In genomic region chr12:111813111-111813765, GRCm38 (mm10) we compare ENCODE assay signal across 8 mouse cellular contexts. TPM values are rescaled to one million over a fixed set of nuclear protein-coding genes. Genes with fewer than 3 reads are reported as not detected.
DNase-seq lines count a peak whose midpoint lies in the region; ATAC-seq lines count a peak whose summit lies in the region.

No protein-coding gene starts in this region.

- H3K4me2 ChIP-seq in kidney, embryonic 14.5 days (replicated peaks; ENCODE audit: low read depth, low read length) = peak overlapping the region; percentile 50
- H3K4me2 ChIP-seq in midbrain, embryonic 16.5 days (ENCODE audit: low read length) = peak overlapping the region; percentile 80

- ATAC-seq in kidney, embryonic 14.5 days (ENCODE audit: low FRiP score, low TSS enrichment) = peak; percentile 1
- ATAC-seq in erythroblast, adult 5-6 weeks (replicated peaks; ENCODE audit: low FRiP score, poor library complexity, severe bottlenecking) = peak; percentile 24
- peak; percentile 5 for ATAC-seq in midbrain, embryonic 16.5 days

- H3K4me3 ChIP-seq in kidney, embryonic 14.5 days (ENCODE audit: low read length) = peak overlapping the region; percentile 60
- H3K4me3 ChIP-seq in limb, embryonic 10.5 days = peak overlapping the region; percentile 69
- H3K4me3 ChIP-seq in midbrain, embryonic 16.5 days (ENCODE audit: low read depth, low read length) = peak overlapping the region; percentile 53

- DNase-seq in kidney, adult 8-10 months = no peak
- DNase-seq in R1 (ENCODE audit: low read depth, low spot score) = peak; percentile 51
- DNase-seq in limb, embryonic 10.5 days (ENCODE audit: low spot score) = peak; percentile 40
- no peak for DNase-seq in layer of hippocampus, adult 9-11 months
- no peak for DNase-seq in ovary, postnatal 14 days (ENCODE audit: low spot score)

- 3% methylated on average over 27 of the region's 27 CpGs for WGBS in kidney, embryonic 14.5 days
- 5% methylated on average over 27 of the region's 27 CpGs for WGBS in limb, embryonic 10.5 days
- WGBS in midbrain, embryonic 16.5 days = 4% methylated on average over 25 of the region's 27 CpGs

- H3K27ac ChIP-seq in kidney, embryonic 14.5 days (ENCODE audit: low read depth, low read length) = no peak overlapping the region; the same call in 1 of the 2 replicates
- peak overlapping the region; percentile 90 for H3K27ac ChIP-seq in limb, embryonic 10.5 days
- no peak overlapping the region for H3K27ac ChIP-seq in midbrain, embryonic 16.5 days (ENCODE audit: low read length)

- H3K4me1 ChIP-seq in kidney, embryonic 14.5 days (ENCODE audit: control insufficient read depth, insufficient read depth, low read length) = peaks cover 38% of the 10 kb centered on the region
- H3K4me1 ChIP-seq in limb, embryonic 10.5 days = peaks cover 53% of the 10 kb centered on the region
- H3K4me1 ChIP-seq in midbrain, embryonic 16.5 days (ENCODE audit: control insufficient read depth, insufficient read depth, low read length) = peaks cover 16% of the 10 kb centered on the region

- peak overlapping the region; percentile 65 for H3K9ac ChIP-seq in kidney, embryonic 14.5 days (ENCODE audit: low read depth, low read length)
- H3K9ac ChIP-seq in midbrain, embryonic 16.5 days (ENCODE audit: low read depth, low read length) = peak overlapping the region; percentile 42

- H3K27me3 ChIP-seq in kidney, embryonic 14.5 days (ENCODE audit: control insufficient read depth, insufficient read depth, low read length) = no peaks in the 10 kb centered on the region
- no peaks in the 10 kb centered on the region for H3K27me3 ChIP-seq in limb, embryonic 10.5 days (ENCODE audit: low read depth, poor library complexity, severe bottlenecking)
- H3K27me3 ChIP-seq in midbrain, embryonic 16.5 days (ENCODE audit: control insufficient read depth, insufficient read depth, low read depth, low read length) = no peaks in the 10 kb centered on the region

- H3K36me3 ChIP-seq in kidney, embryonic 14.5 days (ENCODE audit: control insufficient read depth, insufficient read depth, low read length) = peaks cover 17% of the 10 kb centered on the region
- peaks cover 49% of the 10 kb centered on the region for H3K36me3 ChIP-seq in limb, embryonic 10.5 days
- no peaks in the 10 kb centered on the region for H3K36me3 ChIP-seq in midbrain, embryonic 16.5 days (ENCODE audit: control insufficient read depth, insufficient read depth, low read length)

- H3K9me3 ChIP-seq in kidney, embryonic 14.5 days (ENCODE audit: control insufficient read depth, low read length) = no peaks in the 10 kb centered on the region
- H3K9me3 ChIP-seq in limb, embryonic 10.5 days (replicated peaks) = no peaks in the 10 kb centered on the region
- H3K9me3 ChIP-seq in midbrain, embryonic 16.5 days (replicated peaks; ENCODE audit: control insufficient read depth, low read length, poor library complexity, severe bottlenecking) = no peaks in the 10 kb centered on the region

RNA-seq across cellular contexts. Expression of gene Xrcc3, which starts 0.4 kb away (rescaled TPM):
- 11.2 and 20.3 TPM in 2 replicates for polyA plus RNA-seq in kidney, embryonic 14.5 days (2014; fragmentation: Nextera tagmentation; extraction: Ambion mirVana)
- 1.7 and 1.9 TPM in 2 replicates for total RNA-seq in erythroblast, adult 5-6 weeks (2015; ENCODE audit: low replicate concordance)
- 2.0 and 5.6 TPM in 2 replicates for total RNA-seq in erythroblast, adult 5-6 weeks (2017; ENCODE audit: low replicate concordance)
- polyA plus RNA-seq in limb, embryonic 10.5 days (2016; fragmentation: Nextera tagmentation; extraction: Ambion mirVana) = 21.6 and 23.9 TPM in 2 replicates
- 2.0 and 2.1 TPM in 2 replicates for polyA plus RNA-seq in midbrain, embryonic 16.5 days (2015; fragmentation: Nextera tagmentation; extraction: Ambion mirVana)

RNA-seq across cellular contexts. Expression of gene Zfyve21, which starts 0.7 kb away (rescaled TPM):
- 110 and 113 TPM in 2 replicates for polyA plus RNA-seq in kidney, embryonic 14.5 days (2014; fragmentation: Nextera tagmentation; extraction: Ambion mirVana)
- total RNA-seq in erythroblast, adult 5-6 weeks (2015; ENCODE audit: low replicate concordance) = 2.5 and 3.3 TPM in 2 replicates
- 2.4 and 4.9 TPM in 2 replicates for total RNA-seq in erythroblast, adult 5-6 weeks (2017; ENCODE audit: low replicate concordance)
- polyA plus RNA-seq in limb, embryonic 10.5 days (2016; fragmentation: Nextera tagmentation; extraction: Ambion mirVana) = 69.8 and 75.8 TPM in 2 replicates
- polyA plus RNA-seq in midbrain, embryonic 16.5 days (2015; fragmentation: Nextera tagmentation; extraction: Ambion mirVana) = 32.1 and 35.1 TPM in 2 replicates

RNA-seq across cellular contexts. Expression of gene Klc1, which starts 54.6 kb away (rescaled TPM):
- polyA plus RNA-seq in kidney, embryonic 14.5 days (2014; fragmentation: Nextera tagmentation; extraction: Ambion mirVana) = 76.4 and 91.6 TPM in 2 replicates
- total RNA-seq in erythroblast, adult 5-6 weeks (2015; ENCODE audit: low replicate concordance) = 3.8 and 13.1 TPM in 2 replicates
- total RNA-seq in erythroblast, adult 5-6 weeks (2017; ENCODE audit: low replicate concordance) = 12.9 and 21.9 TPM in 2 replicates
- 87.5 and 98.0 TPM in 2 replicates for polyA plus RNA-seq in limb, embryonic 10.5 days (2016; fragmentation: Nextera tagmentation; extraction: Ambion mirVana)
- 665 and 671 TPM in 2 replicates for polyA plus RNA-seq in midbrain, embryonic 16.5 days (2015; fragmentation: Nextera tagmentation; extraction: Ambion mirVana)

Comparison
In these comparisons a context has a peak if more than half of its experiments do, and no peak if none do; other contexts are left out.
1. DNase-seq: peak in R1 (single experiment) and limb, embryonic 10.5 days (single experiment); none in kidney, adult 8-10 months (0 of 2), layer of hippocampus, adult 9-11 months (single experiment) and ovary, postnatal 14 days (single experiment).
2. Peak in every context shown above with its lines, with median percentiles within 50 percentile points of each other: ATAC-seq and H3K4me3 ChIP-seq.